Comparison of ENCODE assay signal across 25 mouse cellular contexts in genomic region chr12:82865686-82866085, GRCm38 (mm10).
"Had no signal": no experiment of that assay in that cellular context is flagged by ENCODE, and none has a peak within 500 bp of the region (broad histone marks: within the 10 kb centered on the region; RNA-seq: fewer than 3 reads in every experiment).

No protein-coding gene starts in this region.

- H3K4me3 ChIP-seq: gastrocnemius, adult 2 months; heart, embryonic 10.5 days; heart, embryonic 12.5 days; hindbrain, embryonic 10.5 days; hindbrain, embryonic 12.5 days; intestine, embryonic 15.5 days; layer of hippocampus, adult 2 months; limb, embryonic 10.5 days; limb, embryonic 12.5 days; liver, embryonic 13.5 days had no signal

- ATAC-seq: hindbrain, embryonic 16.5 days; inflammation-experienced regulatory T-cells, adult 6 months; intestine, embryonic 15.5 days; intestine, postnatal 0 days had no signal

- DNase-seq: gastrocnemius, adult 2 months; gastrocnemius, postnatal 10 days; gastrocnemius, postnatal 25 days; heart, adult 18-20 months; heart, postnatal 10 days; heart, postnatal 4 days; kidney, adult 18-20 months; kidney, adult 8-10 months; kidney, postnatal 10 days; kidney, postnatal 25 days; kidney, postnatal 4 days; liver; liver, embryonic 13.5 days had no signal

- H3K27ac ChIP-seq: gastrocnemius, adult 2 months; heart, embryonic 10.5 days; hindbrain, embryonic 10.5 days; hindbrain, embryonic 12.5 days; hindbrain, embryonic 14.5 days; intestine, embryonic 15.5 days; layer of hippocampus, adult 2 months; limb, embryonic 10.5 days; limb, embryonic 12.5 days; liver, embryonic 13.5 days had no signal
